Mouse (Mus musculus) intestine, embryonic 16.5 days (tissue): ENCODE measurements around the gene Fam89a. TPM values are rescaled to one million over a fixed set of nuclear protein-coding genes. Genes with fewer than 3 reads are reported as not detected.
A peak's percentile ranks its signal among the peaks of the same experiment; 100 is the strongest.

ENCODE experiments used
- ATAC-seq: fragments of 200-750 bp; cut with Nextera tagmentation; 2 replicates; pipeline ENCODE4 v1.8.0; 2017; ENCODE audit warnings: moderate TSS enrichment, moderate library complexity
- H3K27ac ChIP-seq: fragments of 300-500 bp; sonication (generic); 2 replicates; pipeline ENCODE4 v1.5.1; 2014; ENCODE audit warnings: mild to moderate bottlenecking, low read length
- H3K27me3 ChIP-seq: fragments of 300-500 bp; sonication (generic); replicated peaks from 2 replicates; pipeline ENCODE4 v1.6.1; 2014; ENCODE audit warnings: low read length, control low read depth, mixed read lengths; ENCODE audit not compliant: control insufficient read depth, insufficient read depth
- H3K36me3 ChIP-seq: fragments of 300-500 bp; sonication (generic); 2 replicates; pipeline ENCODE4 v1.6.1; 2014; ENCODE audit warnings: low read length, control low read depth; ENCODE audit not compliant: control insufficient read depth, insufficient read depth
- H3K4me1 ChIP-seq: fragments of 300-500 bp; sonication (generic); 2 replicates; pipeline ENCODE4 v1.6.1; 2014; ENCODE audit warnings: low read length, control low read depth, mixed read lengths; ENCODE audit not compliant: control insufficient read depth, insufficient read depth
- H3K4me2 ChIP-seq: fragments of 300-500 bp; sonication (generic); 2 replicates; pipeline ENCODE4 v1.6.1; 2014; ENCODE audit warnings: low read depth, low read length, control low read depth
- H3K4me3 ChIP-seq: fragments of 300-500 bp; sonication (generic); 2 replicates; pipeline ENCODE4 v1.5.1; 2014; ENCODE audit warnings: mild to moderate bottlenecking, low read length
- H3K9ac ChIP-seq: fragments of 300-500 bp; sonication (generic); 2 replicates; pipeline ENCODE4 v1.6.1; 2014; ENCODE audit warnings: low read depth, low read length
- H3K9me3 ChIP-seq: fragments of 300-500 bp; sonication (generic); 2 replicates; pipeline ENCODE4 v1.6.1; 2016; ENCODE audit warnings: low read length, control low read depth; ENCODE audit not compliant: control insufficient read depth
- WGBS: fragments of 180-500 bp; shearing (Covaris S2); extraction: QIAGEN DNeasy Blood & Tissue Kit; methylation state at CpG from one replicate; pipeline ENCODE4 v1.1.7; 2014; 5-methylcytosine and 5-hydroxymethylcytosine counted together
- polyA plus RNA-seq: library from polyadenylated mRNA; unstranded; fragments of >200 nt; fragmentation: Nextera tagmentation; extraction: Ambion mirVana; gene quantifications from 2 replicates; pipeline ENCODE4 v1.2.1, GENCODE M21; 2015

The Fam89a gene
- polyA plus RNA-seq, 1 experiment from 2014 or later: 2.9 TPM

GRCm38 (mm10) chr8:124732828-124733227 lies 18.8 kb downstream of the Fam89a start:
- Histone ChIP-seq H3K27ac (no peak overlapping the region), H3K36me3 (peaks cover 22% of the 10 kb centered on the region), H3K4me2 (no peak overlapping the region), H3K9me3 (no peaks in the 10 kb centered on the region), H3K4me1 (no peaks in the 10 kb centered on the region), H3K9ac (no peak overlapping the region), H3K27me3 (no peaks in the 10 kb centered on the region), H3K4me3 (no peak overlapping the region)
- ATAC-seq: no peak
- 90% methylated on average over 8 of the region's 8 CpGs for WGBS

DNA sequence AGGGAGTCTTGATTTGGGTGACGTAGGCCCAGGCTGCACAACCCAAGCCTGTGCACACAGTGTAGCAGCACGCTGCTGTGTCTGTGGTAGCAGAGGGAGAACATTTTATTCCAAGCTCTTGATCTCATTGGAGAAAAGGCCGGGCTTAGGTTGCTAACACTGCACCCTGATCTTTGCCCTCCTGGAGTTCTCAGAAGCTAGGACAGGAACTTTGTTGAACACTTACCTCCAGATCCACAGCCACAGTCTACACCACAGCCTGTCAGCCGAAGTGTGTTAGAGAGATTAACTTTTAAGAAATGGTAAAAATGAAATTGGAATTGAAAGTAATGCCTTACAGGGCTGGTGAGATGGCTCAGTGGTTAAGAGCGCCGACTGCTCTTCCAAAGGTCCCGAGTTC lies 27.3 kb downstream of the Fam89a start:
- 92% methylated on average over 7 of the region's 7 CpGs for WGBS
- H3K36me3 ChIP-seq: no peaks in the 10 kb centered on the region

GRCm38 (mm10) chr8:124721862-124722515 lies 29.6 kb downstream of the Fam89a start, which contains the start of the genes Ttc13 and Arv1:
Ttc13 (minus strand) TSS chr8:124721983.
Arv1 (plus strand) TSS chr8:124722139.
- Histone ChIP-seq H3K4me2 (peak within 1 kb of the TSS; percentile 92), H3K9me3 (no peaks in the 10 kb centered on the region), H3K27ac (peak within 1 kb of the TSS; percentile 61; the same call in 1 of the 2 replicates), H3K9ac (peak within 1 kb of the TSS; percentile 90), H3K27me3 (no peaks in the 10 kb centered on the region), H3K36me3 (no peaks in the 10 kb centered on the region), H3K4me3 (peak within 1 kb of the TSS; percentile 93), H3K4me1 (peaks cover 17% of the 10 kb centered on the region)
- WGBS: 1% methylated on average over 59 of the region's 59 CpGs
- ATAC-seq: peak; percentile 100

More for the DNA sequence above, 27.3 kb downstream of the Fam89a start:
- H3K27ac ChIP-seq: no peak overlapping the region
- H3K9ac ChIP-seq: no peak overlapping the region
- no peaks in the 10 kb centered on the region for H3K9me3 ChIP-seq
- ATAC-seq: no peak
- no peak overlapping the region for H3K4me3 ChIP-seq
- H3K27me3 ChIP-seq: no peaks in the 10 kb centered on the region
- H3K4me1 ChIP-seq: peaks cover 17% of the 10 kb centered on the region
- H3K4me2 ChIP-seq: no peak overlapping the region

DNA sequence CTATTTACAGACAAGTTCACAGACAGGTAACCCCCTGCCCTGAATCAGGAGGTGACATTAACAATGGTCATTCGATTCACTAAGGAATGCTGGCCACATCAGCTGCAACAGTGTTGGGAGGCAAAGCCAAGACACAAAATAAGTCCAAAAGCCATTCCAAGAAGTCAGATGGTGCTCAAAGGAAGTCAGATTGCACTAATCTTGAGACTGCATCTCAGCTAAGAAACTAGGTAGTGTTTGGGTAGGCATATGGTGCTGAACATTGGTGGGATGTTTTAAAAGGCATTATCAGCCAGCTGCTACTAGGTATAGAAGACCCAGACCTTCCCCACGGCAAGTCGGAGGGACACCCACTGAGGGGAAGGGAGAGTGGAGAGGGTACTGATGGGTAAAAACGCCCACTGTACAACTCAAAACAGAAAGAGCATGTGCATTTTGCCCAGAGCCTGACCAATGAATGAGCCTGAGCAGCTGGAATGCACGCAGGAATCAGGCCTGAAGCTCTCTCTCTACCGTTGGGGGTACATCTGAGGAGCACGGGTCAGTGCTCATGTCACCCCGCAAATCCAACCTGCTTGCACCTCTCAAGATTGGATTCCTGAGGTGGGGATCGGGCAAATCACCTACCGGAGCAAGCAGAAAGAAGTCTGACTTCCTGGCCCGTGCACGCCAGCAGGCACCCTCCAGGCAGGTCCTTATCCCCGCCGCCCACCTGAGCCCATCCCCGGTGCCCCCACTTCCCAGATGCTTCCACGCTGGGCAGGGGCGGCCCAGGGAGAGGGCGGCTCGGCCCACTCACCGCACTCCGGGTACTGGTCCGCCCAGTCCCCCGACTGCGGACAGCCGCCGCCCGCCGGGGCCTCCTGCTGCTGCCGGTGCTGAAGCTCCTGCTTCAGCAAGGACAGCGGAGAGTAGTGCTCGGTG lies 30.4 kb downstream of the Fam89a start:
- Histone ChIP-seq H3K4me3 (peak overlapping the region; percentile 93), H3K9ac (peak overlapping the region; percentile 90), H3K9me3 (no peaks in the 10 kb centered on the region), H3K27me3 (no peaks in the 10 kb centered on the region), H3K4me2 (peak overlapping the region; percentile 92), H3K27ac (no peak overlapping the region; the same call in 1 of the 2 replicates), H3K36me3 (no peaks in the 10 kb centered on the region), H3K4me1 (peaks cover 17% of the 10 kb centered on the region)
- WGBS: 2% methylated on average over 31 of the region's 31 CpGs
- peak; percentile 60 for ATAC-seq

DNA sequence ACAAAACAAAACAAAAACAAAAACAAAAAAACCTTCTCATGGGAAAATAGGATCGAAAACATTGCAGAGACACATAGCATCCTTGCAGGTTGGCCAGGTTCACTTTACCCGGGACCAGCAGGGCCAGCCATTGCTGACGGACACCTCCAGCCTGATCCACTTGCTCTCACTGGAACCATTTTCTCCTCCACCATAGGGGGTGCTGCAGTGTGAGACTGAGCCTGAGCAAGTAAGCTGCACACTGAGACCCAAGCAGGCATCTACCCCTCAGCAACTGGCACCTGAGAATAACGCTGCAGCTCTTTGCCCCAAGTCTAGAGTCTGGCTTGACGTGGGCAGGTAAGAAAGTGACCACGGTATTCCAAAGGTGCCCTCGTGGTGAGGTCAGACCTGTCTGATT lies 31.5 kb downstream of the Fam89a start:
- no peak overlapping the region for H3K4me2 ChIP-seq
- no peak for ATAC-seq
- no peaks in the 10 kb centered on the region for H3K36me3 ChIP-seq
- no peaks in the 10 kb centered on the region for H3K27me3 ChIP-seq
- H3K27ac ChIP-seq: no peak overlapping the region
- H3K4me1 ChIP-seq: peaks cover 17% of the 10 kb centered on the region
- no peak overlapping the region for H3K9ac ChIP-seq
- WGBS: 79% methylated on average over 7 of the region's 7 CpGs
- H3K4me3 ChIP-seq: no peak overlapping the region
- no peaks in the 10 kb centered on the region for H3K9me3 ChIP-seq

DNA sequence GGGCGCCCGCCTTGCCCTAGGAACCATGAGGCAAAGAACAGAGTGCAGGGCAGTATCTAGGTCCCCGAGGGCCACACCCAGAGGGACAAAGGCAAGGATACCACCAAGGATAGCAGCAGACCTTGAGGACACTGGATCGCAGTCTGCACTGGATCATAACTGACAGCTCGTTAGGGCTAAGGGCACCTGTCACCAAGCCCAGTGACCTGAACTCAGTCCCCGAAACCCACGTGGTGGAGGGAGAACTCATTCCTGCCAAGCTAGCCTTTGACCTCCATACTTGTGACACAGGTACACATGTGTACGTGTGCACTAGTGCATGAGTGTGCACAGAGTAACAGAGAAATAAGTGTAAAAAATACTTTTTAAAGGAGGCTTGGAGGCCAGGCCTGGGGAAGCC lies 35.9 kb downstream of the Fam89a start:
- H3K4me3 ChIP-seq: no peak overlapping the region
- peaks cover 3% of the 10 kb centered on the region for H3K4me1 ChIP-seq
- WGBS: 81% methylated on average over 8 of the region's 8 CpGs
- no peaks in the 10 kb centered on the region for H3K27me3 ChIP-seq
- no peak overlapping the region for H3K4me2 ChIP-seq
- peaks cover 8% of the 10 kb centered on the region; the same call in 1 of the 2 replicates for H3K36me3 ChIP-seq
- H3K9me3 ChIP-seq: no peaks in the 10 kb centered on the region
- no peak overlapping the region for H3K27ac ChIP-seq
- ATAC-seq: peak; percentile 57; the same call in 1 of the 2 replicates
- H3K9ac ChIP-seq: no peak overlapping the region

DNA sequence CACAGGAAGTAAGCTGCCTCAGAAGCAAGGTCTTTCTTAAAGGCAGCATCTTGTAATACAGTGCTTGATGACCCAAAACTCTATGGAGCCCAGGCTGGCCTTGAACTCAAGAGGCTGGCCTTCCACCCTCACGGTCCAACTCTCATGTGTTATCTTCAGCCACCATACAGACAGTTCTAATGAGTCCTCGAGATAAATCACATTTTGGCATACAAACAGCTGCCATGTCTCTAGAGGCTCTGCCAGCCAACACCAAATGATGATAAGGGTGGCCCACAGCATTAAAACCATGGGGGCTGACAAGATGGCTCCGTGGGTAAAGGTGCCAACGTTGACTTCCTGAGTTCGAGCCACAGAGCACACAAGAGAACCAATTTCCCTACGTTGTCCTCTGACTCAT lies 38.4 kb downstream of the Fam89a start:
- ATAC-seq: no peak
- Histone ChIP-seq H3K9ac (no peak overlapping the region), H3K36me3 (peaks cover 10% of the 10 kb centered on the region; the same call in 1 of the 2 replicates), H3K27ac (no peak overlapping the region), H3K4me1 (no peaks in the 10 kb centered on the region), H3K27me3 (no peaks in the 10 kb centered on the region), H3K4me3 (no peak overlapping the region), H3K9me3 (no peaks in the 10 kb centered on the region), H3K4me2 (no peak overlapping the region)
- 90% methylated on average over 6 of the region's 6 CpGs for WGBS

DNA sequence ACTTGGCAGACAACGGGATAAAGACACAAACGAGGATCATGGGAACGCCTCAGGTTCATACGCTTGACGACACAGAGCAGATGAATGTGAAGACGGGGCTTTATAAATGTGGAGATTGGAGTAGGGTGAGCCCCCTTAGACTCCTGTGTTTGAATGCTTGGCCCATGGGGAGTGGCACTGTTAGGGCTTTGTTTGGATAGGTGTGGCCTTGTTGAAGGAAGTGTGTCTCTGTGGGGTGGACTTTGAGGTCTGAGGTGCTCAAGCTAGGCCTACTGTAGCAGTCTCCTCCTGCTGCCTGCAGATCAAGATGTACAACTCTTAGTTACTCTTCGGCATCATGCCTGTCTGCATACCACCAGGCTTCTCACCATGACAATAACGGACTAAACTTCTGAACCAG lies 45.8 kb downstream of the Fam89a start:
- WGBS: 89% methylated on average over 8 of the region's 8 CpGs
- Histone ChIP-seq H3K36me3 (0 out of 2 replicates have a peak, but pooled peaks cover 3% of the 10 kb centered on the region), H3K4me3 (no peak overlapping the region), H3K27ac (no peak overlapping the region), H3K9ac (no peak overlapping the region), H3K4me2 (no peak overlapping the region), H3K27me3 (no peaks in the 10 kb centered on the region), H3K9me3 (no peaks in the 10 kb centered on the region), H3K4me1 (0 out of 2 replicates have a peak, but pooled peaks cover 4% of the 10 kb centered on the region)
- peak; percentile 79 for ATAC-seq

DNA sequence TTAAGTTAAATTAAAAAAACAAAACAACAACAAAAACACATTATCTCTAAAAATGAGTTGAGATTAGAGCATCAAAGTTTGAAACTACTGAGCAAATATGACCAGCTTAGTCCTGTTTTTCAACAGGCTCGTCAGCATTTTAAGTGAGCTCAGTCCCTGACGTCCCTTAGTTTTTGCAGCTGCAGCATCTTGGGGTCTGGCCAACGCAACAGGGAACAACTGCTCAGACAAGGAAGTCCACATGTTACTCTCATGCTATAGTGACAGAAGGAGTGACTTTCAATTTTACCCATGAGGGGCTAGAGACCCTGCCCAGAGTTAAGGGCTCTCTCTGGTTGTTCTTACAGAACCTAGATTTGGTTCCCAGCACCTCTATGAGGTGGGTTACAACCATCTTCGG lies 47.3 kb downstream of the Fam89a start:
- no peak overlapping the region for H3K4me2 ChIP-seq
- 86% methylated on average over 4 of the region's 4 CpGs for WGBS
- no peak overlapping the region for H3K4me3 ChIP-seq
- no peak overlapping the region for H3K27ac ChIP-seq
- no peaks in the 10 kb centered on the region for H3K36me3 ChIP-seq
- H3K4me1 ChIP-seq: 0 out of 2 replicates have a peak, but pooled peaks cover 4% of the 10 kb centered on the region
- H3K9me3 ChIP-seq: no peaks in the 10 kb centered on the region
- no peak for ATAC-seq
- H3K27me3 ChIP-seq: no peaks in the 10 kb centered on the region
- H3K9ac ChIP-seq: no peak overlapping the region
